Mouse (Mus musculus) monocyte, adult 2 months (primary cell): Measurements from ENCODE around the gene Morn1.

Experiments used
- DNase-seq, 2 experiments: peaks; one replicate each; pipeline ENCODE4 v3.0.0; 2022; ENCODE audit warnings: low spot score in 2 of 2, low read depth in 1 of 2

The Morn1 gene

DNA sequence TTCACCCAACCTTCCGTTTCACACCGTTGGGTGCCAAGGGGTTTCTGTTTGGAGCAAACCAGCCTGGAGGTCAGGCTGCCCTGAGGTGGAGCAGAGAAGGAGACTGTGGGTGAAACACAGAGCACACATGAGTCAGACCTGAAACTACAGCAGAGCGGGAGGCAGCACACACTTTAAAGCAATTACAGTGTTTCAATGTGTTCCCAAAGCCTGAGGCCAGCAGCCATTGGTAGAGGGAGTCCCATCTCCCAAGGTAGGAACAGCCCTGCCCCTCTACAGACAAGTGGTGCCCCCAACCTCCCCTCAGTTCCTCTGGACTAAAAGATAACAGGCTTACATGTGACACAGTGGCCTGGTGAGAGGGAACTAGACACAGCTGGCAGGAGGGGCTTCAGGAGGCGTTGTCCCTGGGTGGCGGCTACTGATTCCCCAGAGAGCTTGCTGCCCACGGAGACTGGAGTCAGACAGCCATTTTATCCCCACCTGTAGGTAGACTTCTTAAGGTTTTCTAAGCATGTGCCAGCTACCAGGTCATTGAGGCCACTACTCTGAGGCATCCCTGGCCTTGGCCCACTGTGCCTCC lies 31.1 kb downstream of the Morn1 start:
- no peak for DNase-seq

DNA sequence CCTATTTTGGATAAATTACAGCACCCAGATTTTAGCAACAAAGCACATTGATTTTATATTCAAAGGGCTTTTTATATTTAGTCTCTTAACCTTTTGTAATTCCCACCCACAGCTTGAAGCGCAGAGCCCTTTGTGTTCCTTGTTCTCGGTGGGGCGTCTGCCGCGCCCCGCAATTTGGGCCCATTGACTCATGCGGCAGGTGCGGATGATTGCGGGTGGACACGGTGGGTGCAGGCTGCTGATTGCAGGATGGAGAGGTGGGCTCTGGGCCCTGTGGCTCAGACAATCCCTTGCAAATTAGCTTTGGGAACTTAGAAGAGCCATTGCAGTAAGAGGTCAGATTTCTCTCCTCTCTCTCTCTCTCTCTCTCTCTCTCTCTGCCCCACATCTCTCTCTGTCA lies 31.9 kb downstream of the Morn1 start:
- DNase-seq = no peak

DNA sequence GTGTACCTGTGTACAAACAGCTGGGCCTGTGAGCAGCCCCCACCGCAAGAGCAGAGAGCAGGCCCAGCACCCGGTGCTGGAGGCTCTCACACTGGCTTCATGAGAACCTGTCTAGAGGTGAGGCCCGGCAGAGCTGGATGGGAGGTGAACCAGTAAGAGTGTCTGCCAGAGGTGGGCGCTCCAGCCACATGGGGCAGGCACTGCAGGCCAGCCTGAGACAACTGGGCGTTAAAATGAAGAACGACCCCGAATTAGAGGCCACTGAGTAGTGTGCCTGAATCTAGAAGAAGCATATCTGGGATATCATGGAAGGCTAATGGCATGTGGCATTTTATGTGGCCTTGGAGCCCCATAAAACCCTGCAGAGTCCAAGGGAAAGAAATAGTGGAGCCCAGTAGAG lies 33.7 kb downstream of the Morn1 start:
- no peak for DNase-seq

DNA sequence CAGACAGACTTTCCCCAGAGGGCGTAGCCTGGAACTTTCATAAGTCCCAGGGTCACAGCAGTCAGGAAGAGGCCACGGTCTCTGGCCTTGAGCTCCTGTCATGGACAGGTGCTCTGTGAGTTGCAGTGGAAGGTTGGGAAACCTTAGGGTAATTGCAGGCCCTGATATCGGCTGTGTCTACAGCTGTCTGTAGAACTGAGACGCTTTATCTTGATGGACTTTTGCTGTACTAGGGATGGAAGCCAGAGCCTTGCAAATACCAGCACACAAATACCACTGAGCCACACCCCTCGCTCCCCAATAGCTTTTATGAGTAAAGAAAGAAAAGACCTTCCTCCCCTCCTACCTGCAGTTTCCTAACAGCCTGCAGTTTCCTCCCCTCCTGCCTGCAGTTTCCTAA lies 34.2 kb downstream of the Morn1 start:
- no peak for DNase-seq

DNA sequence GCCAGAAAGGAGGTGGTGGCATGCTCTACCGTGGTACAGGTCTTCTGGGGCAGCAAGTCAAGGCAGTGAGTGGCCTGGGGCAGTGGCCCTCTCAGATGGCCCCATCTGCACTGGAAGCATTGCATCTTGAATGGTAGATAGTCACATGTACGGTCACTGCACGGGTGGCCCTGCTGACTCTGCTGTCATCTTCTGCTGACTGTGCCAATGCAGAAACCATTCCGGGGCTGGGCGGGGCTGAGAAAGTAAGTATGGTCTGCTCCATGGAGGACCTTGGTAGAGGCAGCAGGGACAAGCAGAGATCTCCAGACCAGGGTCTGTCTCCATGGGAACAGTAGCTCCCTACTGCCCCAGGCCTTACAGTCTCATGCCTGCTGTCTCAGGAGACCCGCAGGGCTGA lies 34.8 kb downstream of the Morn1 start:
- no peak for DNase-seq

DNA sequence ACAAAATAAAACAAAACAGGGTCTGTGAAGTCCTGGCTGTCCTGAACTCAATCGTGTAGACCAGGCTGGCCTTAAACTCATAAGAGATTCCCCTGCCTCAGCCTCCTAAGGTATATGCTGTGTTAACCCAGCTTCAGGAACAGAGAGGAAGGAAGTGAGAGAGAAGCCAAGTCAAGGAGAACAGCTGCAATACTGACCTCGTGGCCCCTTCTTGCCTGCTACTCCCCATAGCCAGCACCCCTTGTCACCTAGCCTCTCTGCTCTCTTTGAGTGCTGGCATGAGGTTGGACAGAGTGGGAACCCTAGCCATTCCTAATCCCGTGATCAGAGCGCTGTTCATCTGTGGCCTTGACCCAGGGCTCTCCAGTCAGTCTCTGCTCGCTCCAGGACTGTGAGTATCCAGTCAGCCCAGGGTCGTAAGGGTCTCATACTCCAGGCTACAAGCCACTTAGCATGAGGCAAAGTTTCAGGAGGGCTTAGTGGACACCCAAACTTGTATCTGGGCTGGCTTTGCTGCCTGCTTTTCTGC lies 35.6 kb downstream of the Morn1 start:
- DNase-seq = no peak

GRCm38 (mm10) chr4:155122444-155123040 lies 36.2 kb downstream of the Morn1 start:
- no peak for DNase-seq

GRCm38 (mm10) chr4:155123868-155124534 lies 37.6 kb downstream of the Morn1 start:
- no peak for DNase-seq

DNA sequence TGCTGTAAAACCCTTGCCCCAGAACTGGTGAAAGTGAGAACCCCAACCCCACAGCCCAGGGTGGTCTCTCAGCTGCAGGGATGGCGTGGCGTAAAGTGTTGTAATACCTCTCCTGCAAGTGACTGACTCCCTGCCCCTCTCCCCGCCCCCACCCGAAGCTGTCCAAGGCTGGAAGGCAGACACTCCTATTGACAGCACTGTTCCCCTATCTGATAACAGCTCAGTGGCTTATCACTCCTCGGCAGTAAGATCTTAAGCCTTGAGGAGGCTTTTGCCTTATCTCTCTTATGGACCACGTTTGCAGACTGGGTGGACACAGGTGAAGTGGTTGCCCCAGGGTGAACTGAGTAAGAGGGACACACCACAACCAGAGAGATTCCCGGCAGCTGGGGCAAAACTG lies 38.9 kb downstream of the Morn1 start:
- DNase-seq = no peak

GRCm38 (mm10) chr4:155126194-155126593 lies 39.8 kb downstream of the Morn1 start:
- no peak for DNase-seq

- no peak for DNase-seq
Measured at GRCm38 (mm10) chr4:155126602-155127372, 40.4 kb downstream of the Morn1 start.

DNA sequence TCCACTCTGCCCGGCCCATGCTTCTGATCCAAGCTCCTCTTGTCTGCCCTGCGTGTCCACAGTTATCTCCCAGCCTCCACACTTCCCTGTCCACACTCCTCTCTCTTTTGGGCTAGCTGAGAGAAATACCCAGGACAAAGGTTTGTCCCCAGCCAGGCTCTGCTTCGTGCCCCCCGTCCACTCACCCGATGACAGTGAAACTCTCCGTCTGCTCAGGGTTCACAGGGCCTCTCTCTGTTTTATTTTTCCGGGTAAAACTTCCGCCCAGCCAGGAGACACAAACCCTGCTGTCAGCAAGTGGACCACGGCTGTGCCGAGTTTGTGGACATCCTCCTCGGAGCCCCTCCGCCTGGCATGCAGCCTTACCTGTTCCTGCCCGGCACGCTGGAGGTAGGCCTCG lies 42.0 kb downstream of the Morn1 start:
- no peak for DNase-seq

DNA sequence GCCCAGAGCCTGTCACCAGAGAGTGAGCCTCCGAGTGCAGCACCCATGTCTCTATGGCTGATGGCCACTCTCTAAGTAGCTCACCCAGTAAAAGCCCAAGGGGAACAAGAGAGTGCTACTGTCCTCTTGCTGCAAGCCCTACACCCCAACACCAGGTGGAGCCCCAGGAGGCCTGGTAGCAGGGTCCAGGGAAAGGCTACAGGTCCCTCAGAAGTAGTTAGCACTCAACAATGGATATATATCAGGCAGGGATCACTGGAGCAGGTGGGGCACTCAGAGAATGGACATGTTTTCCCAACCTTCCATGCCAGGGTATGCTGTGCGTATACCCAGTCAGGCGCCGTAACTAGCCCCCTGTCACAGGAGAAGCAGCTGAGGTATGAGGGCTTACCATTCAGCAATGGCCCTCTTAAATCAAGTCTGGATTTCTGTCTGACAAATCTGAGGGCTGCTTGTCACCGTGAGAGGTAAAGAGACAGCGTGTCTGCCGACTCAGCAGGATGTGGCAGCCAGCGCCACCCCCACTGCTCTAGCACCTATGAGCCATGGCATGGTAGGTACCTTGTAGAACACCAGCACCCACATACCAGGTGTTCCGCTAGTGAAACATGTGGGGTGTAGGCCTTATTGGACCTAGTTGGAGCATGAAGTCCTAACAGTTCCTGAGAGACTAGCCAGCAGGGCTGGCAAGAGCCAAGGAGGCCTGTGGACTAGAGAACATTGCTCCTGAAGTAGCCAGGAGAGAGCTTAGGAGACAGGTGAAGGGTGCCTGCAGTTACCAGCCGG lies 42.9 kb downstream of the Morn1 start:
- no peak for DNase-seq

DNA sequence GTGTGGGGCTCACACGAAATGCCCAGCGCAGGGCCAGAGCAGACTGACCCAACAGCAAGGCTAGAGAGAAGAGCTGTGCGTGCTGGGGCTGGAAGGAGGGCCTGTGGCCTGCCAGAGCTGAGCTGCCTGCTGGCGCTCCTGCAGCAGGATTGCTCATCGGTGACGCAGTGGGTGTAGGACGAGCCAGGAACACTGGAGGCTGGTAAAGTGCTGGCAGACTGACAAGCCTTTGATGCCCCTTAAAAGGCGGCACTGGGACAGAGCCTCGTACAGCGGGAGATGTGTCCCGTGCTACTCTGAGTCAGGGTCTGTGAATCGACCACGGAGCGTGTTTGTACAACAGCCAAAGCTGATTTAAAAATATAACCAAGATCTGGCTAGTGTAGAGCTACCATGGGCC lies 43.6 kb downstream of the Morn1 start:
- DNase-seq = no peak

- DNase-seq = no peak
Measured at GRCm38 (mm10) chr4:155130616-155131015, 44.2 kb downstream of the Morn1 start.

DNA sequence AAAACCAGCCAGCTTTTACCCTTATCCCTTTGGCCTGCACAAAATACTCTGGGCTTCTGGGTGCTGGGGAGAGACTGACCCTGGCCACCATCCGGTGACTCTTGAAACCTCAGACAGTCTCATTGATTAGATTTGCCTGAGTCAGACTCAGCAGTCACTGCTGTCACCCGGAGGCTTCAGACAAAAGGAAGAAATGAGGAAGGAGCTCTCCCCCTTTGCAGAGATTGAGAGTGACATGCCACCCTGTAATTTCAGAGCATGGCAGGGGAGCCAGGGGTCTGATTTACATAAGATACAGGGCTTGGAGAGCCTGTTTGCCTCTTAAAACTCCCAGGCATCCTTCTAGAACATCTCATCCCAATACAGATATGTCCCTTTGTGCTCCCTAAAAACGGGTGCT lies 46.8 kb downstream of the Morn1 start:
- no peak for DNase-seq

- DNase-seq = no peak
Measured at GRCm38 (mm10) chr4:155133658-155134417, 47.5 kb downstream of the Morn1 start.

DNA sequence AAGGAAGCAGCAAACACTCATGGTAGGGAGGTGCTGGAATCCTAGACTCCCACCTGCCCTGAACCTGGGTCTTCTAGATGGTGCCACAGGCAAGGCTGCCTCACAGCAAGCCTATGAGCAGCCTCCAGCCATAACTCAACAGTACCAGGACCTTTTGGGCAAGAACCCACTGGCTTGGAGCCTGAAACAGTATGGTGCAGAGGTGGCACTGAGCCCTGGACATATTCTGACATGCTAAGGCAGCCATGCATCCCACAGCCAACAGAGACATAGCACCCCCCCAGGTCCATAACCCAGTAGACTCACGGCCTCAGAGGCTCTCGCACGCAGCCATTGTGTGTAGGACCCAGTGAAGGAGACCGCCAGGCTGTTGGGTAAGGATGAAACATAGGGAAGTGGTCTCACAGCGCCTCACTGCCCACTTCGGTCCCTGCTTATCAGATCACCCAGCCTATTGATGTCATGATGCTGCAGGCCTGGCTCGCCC lies 48.4 kb downstream of the Morn1 start:
- no peak for DNase-seq

GRCm38 (mm10) chr4:155135909-155136585 lies 49.7 kb downstream of the Morn1 start:
- no peak for DNase-seq

- no peak for DNase-seq
Measured at GRCm38 (mm10) chr4:155137891-155138290, 51.5 kb downstream of the Morn1 start.
